Mouse (Mus musculus): ENCODE measurements around the gene Sestd1. TPM values are rescaled to one million over a fixed set of nuclear protein-coding genes. Genes with fewer than 3 reads are reported as not detected.
A peak's percentile ranks its signal among the peaks of the same experiment; 100 is the strongest.

Sestd1 gene
- total RNA-seq, 1 experiment from 2014 or later, result 22.2 TPM

DNA sequence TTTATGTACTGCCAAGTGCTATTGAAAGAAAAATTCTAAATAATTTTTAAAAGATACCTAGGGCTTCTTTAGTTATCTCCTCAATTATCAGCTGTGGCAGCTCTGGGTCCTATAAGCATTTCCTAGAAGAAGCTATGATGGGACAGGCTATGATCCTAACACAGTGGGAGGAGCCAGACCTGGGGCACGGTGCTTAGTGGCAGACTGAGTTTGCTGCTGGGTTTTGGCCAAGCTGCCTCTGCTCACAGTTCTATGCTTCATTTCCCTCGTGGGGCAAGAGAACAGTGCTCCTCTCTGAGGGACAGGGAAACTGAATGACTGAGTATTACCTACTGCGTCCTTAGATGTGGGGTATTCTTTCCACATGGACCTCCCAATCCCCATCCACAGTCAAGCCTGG, 42.3 kb downstream of the Sestd1 start:
- 0 out of 2 replicates have a peak, but pooled peaks have one; percentile 26 for ATAC-seq (replicated peaks; ENCODE audit: low read depth, poor library complexity, severe bottlenecking)

DNA sequence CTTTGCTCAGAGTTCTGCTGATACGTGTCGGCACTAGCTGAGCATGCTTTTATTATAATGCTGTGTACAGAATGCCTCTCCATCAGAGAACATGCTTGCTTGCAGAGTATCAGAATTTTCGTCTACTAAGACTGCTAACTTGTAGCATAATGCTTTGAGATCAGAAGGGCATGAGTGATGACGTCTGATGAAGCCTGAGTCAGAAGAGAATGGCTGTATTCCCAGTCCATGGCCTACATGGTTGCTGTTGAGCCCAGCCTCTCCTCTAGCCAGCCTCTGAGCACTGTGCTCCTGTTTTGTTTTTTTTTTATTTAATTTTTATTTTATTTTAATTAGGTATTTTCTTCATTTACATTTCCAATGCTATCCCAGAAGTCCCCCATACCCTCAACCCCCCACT, 43.5 kb downstream of the Sestd1 start:
- no peak for ATAC-seq (replicated peaks; ENCODE audit: low read depth, poor library complexity, severe bottlenecking)

DNA sequence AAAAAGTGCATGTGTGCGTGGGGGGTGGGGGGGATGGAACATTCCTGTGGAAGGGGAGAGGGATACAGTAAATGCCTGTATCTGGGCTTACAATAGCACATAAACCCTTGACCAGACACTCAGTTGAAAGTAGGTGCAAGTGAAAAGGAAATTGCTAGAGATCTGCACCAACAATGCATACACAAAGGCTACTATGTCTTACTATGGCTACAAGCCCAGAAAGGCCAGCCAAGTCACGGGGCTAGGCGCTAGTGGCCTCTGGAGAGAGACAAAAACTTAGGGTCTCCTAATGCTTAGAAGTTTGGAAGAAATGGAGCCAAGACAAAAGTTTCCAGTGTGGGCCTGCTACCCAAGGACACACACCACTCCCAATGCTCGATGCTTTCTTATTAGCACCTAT, 44.5 kb downstream of the Sestd1 start:
- no peak for ATAC-seq (replicated peaks; ENCODE audit: low read depth, poor library complexity, severe bottlenecking)

DNA sequence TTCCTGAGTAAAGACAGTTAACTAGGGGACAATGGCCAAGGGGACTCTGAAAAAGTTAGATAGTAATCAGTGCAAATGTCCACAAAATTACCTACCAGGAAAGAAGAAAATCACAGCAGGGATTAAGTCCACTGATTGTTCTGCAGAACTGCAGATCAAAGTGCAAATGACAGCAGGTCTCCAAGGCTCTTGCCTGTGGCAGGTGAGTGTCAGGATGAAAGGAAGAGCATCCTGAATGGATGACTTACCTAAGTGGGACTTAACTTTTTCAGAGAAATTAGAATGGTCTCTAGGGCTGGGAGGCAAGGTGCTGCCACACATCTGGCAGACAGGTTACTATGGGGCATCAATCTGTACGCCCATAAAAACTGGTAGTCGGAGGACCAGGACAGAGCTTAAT, 47.8 kb downstream of the Sestd1 start:
- no peak for ATAC-seq (replicated peaks; ENCODE audit: low read depth, poor library complexity, severe bottlenecking)

DNA sequence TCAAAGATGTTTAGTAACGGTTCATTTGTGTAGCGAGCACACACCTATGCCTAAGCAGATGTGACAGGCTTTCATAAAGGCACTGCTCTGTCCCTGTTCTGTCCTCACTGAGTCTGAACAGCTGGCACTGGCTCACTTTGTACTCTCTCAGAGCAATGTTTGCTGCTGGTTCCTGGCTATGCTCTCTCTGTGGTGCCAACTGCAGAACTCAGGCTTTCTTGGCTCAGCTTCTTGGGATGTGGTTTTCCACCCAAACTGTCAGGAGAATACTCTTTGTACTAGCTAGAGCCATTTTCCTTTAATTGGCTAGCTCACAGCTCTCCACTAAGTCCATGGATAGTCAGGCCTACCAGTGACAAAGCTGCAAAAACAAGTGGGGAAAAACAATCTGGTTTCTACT, 59.4 kb downstream of the Sestd1 start:
- no peak for ATAC-seq (replicated peaks; ENCODE audit: low read depth, poor library complexity, severe bottlenecking)

DNA sequence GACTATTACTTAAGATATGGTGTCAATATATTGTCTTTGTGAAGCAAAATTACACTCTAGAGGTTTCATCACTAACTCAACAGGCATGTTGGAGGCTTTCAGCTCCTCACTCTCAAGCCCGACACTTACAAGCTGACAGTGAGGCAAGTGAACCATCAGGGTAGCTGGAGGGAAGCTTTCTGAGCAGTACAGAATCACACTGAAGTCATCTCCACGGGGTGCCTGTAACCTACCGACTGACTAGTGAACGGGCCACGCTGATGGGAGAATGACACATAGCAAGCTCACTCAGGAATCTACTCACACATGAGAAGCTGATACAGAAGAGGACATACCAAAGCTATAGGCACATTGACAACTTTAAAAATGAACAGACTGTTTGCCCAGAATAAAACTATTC, 67.5 kb downstream of the Sestd1 start:
- no peak for ATAC-seq (replicated peaks; ENCODE audit: low read depth, poor library complexity, severe bottlenecking)

DNA sequence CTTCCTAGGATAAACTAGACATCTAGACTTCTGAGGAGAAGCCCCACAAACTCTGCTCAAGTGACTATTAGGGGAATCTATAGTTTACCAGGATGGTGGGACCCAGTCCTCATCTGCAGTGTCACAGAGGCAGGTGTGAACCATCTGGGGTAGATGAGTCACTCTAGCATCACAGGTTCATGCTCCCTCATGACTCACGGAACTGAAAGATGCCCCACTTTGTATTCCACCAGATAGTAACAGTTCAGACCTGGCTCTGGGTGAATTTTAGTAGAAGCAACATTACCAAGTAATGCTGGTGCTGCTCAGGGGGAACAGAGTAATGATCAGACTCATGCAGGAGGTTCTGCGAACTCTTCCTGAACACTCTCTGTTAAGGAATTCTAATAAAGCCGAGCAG, 73.4 kb downstream of the Sestd1 start:
- ATAC-seq (replicated peaks; ENCODE audit: low read depth, poor library complexity, severe bottlenecking), result no peak

DNA sequence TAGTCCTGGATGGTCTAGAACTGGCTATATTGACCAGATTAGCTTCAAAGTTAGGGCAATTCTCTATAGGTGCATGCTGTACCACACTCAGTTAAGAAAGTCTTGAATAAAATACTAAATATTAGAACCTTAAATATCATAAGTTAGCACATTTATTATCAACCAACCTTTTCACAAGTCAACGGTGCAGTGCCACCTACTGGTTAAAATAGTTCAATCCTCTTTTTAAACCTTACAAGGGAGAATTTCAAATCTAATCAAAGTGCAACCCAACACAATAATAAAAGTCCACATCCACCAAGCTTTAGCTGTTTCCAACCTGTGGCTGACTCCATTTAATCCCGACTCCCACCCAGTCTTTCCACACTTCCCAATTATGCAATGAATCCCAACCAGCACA, 76.5 kb downstream of the Sestd1 start:
- ATAC-seq (replicated peaks; ENCODE audit: low read depth, poor library complexity, severe bottlenecking), result 0 out of 2 replicates have a peak, but pooled peaks have one; percentile 30

DNA sequence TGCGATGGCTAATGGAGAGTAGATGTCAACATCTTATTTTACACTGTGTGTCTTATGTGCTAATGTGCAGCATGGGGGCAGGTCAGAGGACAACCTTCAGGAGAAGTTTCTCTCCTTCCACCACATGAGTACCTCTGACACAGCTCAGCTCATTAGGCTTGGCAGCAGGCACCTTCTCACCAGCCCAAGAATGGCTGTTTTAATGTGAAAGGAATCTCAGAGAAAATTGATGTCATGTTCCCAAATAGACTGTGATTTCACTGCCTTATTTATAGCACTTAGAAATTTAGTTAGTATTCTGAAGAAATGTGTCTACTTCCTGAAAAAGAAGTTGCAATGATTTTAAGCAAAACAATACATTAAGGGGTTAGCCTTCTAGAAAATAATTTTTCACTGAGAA, 78.5 kb downstream of the Sestd1 start:
- ATAC-seq (replicated peaks; ENCODE audit: low read depth, poor library complexity, severe bottlenecking), result no peak

DNA sequence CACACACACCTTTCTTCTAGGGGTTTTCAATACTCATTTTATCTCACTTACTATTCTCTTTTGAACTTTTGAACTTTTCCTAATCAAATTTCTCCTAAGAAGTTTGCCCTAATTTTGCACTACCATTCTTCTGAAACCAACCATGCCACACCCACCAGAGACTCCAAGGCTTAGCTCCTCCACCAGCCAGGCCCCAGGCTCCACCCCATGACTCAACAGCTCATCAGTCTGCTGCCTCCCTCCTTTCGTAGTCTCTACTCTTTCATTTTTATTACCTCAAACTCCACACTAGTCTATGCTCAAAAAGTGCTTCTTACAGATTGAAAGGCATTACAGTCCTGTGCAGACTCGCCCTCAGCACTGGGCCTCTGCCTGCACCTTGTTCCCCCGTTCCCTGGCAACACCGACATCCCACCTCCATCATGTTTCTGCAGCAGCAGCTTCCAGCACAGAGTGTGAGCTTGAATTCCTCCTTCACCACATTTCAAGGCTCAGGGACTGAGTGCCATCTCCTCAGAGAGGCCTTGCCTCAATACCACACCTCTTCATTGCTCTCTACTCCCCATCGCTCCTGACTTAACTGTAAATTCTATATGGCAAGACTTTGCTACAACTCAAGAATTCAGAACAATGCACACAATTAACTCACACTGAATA, 79.3 kb downstream of the Sestd1 start:
- peak; percentile 62; the same call in 1 of the 2 replicates for ATAC-seq (replicated peaks; ENCODE audit: low read depth, poor library complexity, severe bottlenecking)

DNA sequence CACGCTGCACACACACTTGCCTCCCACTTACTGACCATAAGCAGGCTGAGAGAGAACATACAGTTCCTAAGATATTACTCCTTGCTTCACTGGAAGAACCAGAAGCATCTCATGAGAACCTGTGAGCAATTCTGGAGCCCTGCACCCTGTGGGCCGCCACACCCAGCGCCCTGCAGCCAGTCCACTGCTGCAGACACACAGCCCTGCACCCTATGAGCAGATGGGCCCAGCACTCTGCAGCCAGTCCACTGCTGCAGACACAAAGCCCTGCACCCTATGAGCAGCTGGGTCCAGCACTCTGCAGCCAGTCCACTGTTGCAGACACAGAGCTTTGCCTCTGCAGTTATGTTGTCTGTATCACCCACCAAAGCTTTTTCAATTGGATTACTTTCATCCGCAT, 80.0 kb downstream of the Sestd1 start:
- ATAC-seq (replicated peaks; ENCODE audit: low read depth, poor library complexity, severe bottlenecking), result no peak

DNA sequence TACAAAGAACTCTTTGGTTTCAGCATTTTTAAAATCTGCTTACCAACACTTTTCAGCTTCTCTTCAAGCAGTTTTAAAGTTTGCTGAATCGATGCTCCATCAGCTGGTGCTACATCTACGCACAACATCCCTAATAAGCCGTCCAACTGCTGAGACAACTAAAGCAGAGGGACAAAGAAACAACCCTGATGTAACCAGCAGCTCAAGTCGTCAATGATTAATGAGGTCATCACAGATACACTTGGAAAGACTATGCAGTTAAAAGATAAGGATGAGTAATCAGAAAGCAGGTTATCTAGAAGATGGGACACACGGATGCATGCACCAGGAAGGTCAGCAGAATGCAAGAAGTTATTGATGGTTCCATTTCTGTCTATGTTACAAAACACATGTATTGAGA, 82.1 kb downstream of the Sestd1 start:
- ATAC-seq (replicated peaks; ENCODE audit: low read depth, poor library complexity, severe bottlenecking), result no peak

DNA sequence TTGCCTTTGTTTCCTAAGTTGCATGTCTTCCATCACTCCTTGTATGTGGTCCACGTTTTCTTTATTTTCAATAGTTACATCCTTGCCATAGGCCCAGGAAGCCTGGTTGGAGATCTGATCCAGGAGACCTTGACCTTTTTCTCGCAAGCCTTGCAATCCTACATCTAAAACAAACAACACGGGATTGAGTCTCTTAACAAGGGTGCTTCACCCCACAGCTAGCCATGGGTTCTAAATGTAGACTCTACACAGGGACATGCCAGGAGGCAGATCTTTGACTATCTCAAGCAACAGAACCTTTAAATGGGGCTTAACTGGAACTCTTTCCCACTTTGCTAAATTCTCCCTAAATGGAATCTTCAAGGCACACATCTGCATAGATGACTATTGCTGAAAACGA, 83.6 kb downstream of the Sestd1 start:
- ATAC-seq (replicated peaks; ENCODE audit: low read depth, poor library complexity, severe bottlenecking), result no peak

DNA sequence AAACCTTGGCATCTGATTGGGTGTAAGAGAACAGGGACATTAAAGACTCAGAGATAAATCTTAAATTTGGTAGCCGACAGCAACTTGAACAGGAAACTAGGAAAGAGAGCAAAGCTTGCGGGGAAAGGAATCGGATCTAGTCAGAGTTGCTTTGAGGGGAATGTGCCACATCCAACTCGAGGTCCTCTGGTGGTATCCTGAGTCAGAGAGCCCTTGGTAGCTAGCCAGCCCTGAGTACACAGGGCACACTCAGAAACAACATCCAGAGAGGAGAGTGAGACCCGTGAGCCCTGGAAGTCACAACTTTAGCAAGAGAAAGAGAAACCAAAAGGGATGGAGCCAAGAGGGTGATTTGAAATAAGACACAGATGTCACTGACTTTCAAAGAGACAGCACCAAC, 85.3 kb downstream of the Sestd1 start:
- no peak for ATAC-seq (replicated peaks; ENCODE audit: low read depth, poor library complexity, severe bottlenecking)

DNA sequence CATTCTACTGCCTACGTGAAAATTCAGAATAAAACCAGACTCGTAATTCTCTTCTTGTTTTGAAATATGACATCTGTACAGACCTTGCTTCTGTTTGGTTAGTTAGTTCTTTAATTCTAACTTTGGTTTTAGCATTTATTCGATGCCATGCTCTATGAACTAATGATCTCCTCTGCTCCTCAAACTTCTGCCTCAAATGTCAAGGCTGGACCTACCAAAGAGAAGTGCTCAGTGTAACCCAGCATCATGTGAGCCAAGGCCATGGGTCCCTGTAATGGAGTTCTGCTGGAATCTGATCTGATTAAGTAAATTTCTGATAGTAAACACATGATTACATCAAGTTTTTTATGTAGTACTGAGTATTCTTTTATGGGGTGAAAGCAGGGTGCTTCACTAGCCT, 88.6 kb downstream of the Sestd1 start:
- ATAC-seq (replicated peaks; ENCODE audit: low read depth, poor library complexity, severe bottlenecking), result no peak

DNA sequence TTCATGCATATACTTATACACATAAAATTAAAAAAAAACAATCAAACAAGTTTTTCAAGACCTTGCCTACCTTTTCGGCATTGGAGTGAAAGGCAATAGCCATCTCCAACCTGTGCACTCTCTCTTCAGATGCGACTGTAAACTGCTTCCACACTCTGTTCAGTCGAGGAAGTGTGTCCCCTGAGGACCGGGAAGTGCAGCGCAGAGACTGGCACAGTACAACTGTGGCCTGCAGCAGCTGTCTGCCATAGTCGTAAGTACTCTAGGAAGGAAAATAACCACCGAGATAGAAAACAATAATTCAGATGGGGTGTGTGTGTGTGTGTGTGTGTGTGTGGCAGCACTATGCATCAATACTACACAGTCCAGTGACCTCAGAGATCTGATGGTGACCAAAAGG, 89.5 kb downstream of the Sestd1 start:
- ATAC-seq (replicated peaks; ENCODE audit: low read depth, poor library complexity, severe bottlenecking), result no peak

DNA sequence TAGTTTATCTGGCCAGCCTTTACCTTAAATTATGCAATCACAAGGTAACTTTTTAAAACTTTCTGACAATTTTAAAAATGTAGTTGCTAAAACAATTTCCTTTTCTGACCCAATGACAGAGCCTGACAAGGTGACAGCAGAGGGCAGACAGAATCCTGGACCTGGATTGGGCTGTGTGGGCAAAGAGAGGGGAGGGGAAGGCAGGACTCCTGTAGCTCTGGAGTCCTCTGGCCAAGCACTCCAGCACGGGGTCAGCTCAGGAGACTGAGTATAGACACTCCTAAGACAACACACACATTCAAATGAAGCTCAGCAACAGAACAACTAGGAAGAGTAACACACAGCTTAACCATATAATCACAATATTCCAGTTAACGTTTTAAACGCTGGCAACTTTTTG, 90.1 kb downstream of the Sestd1 start:
- ATAC-seq (replicated peaks; ENCODE audit: low read depth, poor library complexity, severe bottlenecking), result no peak

DNA sequence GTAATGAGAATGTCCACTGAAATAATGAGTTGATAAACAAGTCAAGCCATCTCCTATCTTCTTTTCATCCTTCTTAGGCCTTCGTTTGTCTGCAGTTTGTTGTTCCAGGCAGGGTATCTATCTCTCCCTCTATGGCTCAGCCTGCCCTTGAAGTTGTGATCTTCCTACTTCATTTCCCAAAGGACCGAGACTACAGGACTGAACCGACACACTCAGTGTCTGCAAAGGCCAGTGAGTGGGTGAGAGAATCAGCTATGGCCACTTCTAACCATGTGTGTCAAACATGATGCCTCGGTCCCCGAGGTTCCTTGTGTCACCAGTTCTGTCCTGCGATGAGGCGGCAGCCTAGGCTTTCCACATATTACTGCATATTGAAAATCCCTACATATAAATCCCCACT, 90.7 kb downstream of the Sestd1 start:
- no peak for ATAC-seq (replicated peaks; ENCODE audit: low read depth, poor library complexity, severe bottlenecking)

DNA sequence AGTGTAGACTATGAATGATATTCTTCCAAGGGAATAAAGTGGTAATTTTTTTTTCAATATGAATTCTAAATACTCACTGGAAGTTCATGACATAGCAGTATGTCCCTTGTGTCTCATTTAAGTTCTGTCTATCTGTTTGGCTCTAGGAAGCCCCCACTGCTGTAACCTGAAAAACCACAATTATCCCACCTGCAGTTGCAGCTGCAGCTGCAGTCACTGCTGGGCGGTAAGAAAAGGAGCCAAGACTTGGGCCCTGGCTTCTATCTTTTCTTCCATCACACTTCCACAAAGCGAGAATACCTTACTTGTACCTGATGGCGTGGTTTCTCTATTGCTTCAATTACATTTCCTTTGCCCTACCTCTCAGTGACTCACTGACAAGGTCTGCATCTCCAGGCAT, 92.9 kb downstream of the Sestd1 start:
- ATAC-seq (replicated peaks; ENCODE audit: low read depth, poor library complexity, severe bottlenecking), result no peak

DNA sequence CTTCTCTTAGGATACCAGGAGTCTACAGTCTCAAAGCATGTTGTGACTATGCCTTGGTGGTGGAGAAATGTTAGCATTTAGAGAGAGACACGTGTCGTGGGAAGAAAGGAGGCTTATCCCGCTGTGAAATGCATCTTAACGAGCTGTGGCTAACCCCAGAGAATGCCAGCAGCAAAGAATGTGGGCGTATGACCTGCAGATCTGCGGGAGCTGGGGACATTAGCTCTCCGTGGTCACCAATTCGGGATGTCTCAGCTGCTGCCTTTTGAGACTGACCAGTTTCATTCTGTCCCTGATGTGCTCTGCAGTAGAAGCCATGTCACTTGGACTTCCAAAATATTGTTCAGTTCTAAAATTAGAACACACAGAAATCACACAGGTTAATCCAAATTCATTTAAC, 93.5 kb downstream of the Sestd1 start:
- ATAC-seq (replicated peaks; ENCODE audit: low read depth, poor library complexity, severe bottlenecking), result no peak

DNA sequence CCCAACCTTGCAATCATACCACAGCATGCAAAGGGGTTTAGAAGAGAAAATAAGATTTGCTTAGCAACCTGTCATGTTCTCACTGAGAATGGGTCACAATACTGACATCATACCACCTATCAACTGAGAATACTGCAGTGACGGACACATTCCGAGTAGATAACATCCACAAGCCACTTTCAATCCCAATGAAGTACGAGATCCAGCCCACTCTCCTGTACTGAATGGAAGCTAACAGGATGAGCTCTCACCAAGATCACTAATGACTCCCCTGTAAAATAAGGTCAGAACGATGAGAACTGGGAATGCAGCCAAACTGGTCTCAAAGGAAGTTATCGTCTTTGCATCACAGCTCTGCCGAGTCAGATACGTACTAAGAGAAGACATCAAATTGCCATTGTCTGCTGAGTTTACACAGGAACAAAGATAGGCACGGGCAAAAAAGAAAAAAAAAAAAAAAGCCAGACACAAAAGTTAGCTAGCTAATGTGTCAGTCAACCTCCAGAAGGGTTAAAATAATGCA, 96.3 kb downstream of the Sestd1 start:
- ATAC-seq (replicated peaks; ENCODE audit: low read depth, poor library complexity, severe bottlenecking), result no peak

DNA sequence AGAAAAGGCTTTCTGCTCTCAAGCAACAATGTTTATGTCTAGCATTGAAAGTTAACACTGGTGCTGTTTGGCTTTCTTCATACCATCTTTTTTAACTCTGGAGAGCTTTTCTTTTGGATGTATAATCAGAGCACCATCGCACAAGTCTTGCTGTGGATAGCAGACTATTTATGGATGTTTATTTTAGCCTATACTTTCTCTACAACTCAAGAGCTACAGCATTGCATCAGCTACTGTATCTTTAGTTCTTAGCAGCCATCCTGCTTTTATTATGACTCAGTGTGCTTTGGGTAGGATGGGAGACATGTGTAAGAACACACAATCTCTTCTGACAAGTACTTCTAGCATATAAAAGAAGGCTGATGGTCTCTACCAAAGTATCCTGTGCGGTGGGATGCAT, 96.7 kb downstream of the Sestd1 start:
- ATAC-seq (replicated peaks; ENCODE audit: low read depth, poor library complexity, severe bottlenecking), result no peak
